Mouse (Mus musculus) thymus, postnatal 25 days (tissue): Measurements from ENCODE around the gene Hist1h4n.

Source experiments
- DNase-seq: peaks from one replicate; pipeline ENCODE4 v3.0.0; 2022

Hist1h4n gene

DNA sequence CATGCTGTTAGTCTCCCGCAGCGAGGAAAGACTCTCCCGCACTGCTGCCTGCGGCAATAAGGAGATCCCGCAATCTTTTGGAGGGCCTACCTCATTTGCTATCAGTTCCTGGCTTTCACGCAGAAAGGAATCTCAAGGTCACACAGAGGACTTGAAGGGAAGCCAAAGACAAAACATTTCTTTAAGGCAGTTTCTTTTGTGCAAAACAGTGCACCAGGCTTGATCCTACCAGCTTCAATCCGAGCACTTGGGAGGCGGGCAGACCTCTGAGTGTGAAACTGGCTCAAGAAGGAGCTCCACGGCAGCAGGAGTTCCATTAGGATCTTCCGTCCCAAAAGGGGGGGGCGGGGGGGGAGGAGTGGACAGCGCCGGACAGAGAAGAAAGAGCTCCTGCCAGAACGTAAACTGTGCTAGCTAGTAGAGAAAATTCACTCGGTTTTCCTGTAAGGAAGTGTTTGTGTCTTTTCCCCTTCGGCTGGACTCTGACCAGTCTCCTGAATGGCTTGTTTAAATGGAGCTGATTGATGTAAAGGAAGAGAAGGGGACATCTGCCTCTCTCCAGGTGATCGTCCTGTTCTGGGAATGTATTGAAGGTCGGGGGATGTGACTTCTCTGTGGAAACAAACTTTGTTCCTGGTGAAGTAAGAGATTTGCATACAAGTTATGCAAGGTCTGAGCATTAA lies 41.3 kb downstream of the Hist1h4n start:
- DNase-seq = no peak

DNA sequence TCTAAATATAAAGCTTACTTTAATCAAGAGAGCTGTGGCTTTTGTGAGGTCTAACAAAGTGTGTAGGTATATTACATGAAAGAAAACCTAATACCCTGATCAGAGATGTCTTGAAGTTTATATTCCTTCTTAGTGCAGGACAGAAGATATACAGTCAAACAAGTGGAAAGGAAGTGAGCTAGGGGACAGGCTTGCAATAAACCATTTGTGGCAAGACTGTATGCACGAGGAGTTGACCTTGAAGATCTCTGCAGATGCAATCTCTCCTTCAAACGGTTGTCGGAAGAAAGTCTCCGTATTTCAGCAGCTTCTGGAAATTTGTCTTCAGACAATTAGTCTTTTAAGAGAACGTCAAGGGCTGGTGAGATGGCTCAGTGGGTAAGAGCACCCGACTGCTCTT lies 42.1 kb downstream of the Hist1h4n start:
- DNase-seq = no peak

DNA sequence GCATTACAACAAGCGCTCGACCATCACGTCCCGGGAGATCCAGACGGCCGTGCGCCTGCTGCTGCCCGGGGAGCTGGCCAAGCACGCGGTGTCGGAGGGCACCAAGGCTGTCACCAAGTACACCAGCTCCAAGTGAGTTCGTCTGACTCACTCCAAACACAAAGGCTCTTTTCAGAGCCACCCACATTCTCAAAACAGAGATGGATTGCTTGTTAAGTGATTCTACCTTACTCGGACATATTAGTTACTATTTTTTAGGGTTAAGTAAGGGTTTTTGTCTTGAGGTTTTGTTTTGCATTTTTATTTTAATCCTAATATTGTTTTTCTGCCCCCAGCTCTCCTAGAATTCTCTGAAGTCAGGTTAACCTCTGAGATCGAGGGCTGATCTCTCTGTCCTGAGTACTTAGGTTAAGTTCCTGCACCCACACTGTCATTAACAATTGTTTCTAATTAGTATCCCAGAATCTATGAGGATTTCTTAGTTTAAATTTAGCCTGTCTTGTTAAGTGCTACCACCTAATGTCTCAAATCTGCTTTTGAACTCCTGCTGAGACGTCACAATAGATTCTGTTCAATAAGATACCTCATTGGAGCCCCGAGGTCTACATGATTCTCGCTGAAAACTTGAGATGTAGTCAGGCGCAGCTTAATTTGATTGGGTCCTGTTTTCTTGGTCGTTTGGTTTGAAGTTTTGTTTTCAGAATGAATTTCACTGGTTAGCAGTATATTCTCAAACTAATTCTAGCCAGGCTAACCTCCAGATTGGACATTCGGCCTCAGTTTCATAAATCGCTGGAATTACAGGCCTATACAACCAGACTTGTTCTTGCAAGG lies 44.0 kb downstream of the Hist1h4n start:
- DNase-seq = peak; percentile 6

DNA sequence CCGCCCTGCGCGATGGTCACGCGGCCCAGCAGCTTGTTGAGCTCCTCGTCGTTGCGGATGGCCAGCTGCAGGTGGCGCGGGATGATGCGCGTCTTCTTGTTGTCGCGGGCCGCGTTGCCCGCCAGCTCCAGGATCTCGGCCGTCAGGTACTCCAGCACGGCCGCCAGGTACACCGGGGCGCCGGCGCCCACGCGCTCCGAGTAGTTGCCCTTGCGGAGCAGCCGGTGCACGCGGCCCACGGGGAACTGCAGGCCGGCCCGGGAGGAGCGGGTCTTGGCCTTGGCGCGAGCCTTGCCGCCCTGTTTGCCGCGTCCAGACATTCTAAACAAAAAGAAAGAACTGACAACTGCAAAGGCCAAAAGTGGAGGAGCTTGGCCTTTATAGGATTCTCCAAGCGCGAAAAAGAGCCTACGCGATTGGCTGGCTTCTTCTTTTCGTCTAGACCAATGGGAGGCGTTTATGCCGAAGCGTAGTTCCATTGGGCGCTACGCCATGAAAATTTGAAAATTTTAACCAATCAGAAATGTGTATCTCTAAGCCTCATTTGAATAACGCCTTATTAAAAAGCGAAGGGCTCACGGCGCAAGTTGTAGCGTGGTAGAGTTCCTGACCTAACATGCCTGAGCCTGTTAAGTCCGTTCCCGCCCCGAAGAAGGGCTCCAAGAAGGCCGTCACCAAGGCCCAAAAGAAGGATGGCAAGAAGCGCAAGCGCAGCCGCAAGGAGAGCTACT lies 44.9 kb downstream of the Hist1h4n start, which contains the start of the genes Hist1h2an and Hist1h2bp:
TSS of gene Hist1h2an (minus strand) at position 320 of the 731 bp plus-strand sequence.
TSS of gene Hist1h2bp (plus strand) at position 563 of the 731 bp plus-strand sequence.
- peak; percentile 87 for DNase-seq

DNA sequence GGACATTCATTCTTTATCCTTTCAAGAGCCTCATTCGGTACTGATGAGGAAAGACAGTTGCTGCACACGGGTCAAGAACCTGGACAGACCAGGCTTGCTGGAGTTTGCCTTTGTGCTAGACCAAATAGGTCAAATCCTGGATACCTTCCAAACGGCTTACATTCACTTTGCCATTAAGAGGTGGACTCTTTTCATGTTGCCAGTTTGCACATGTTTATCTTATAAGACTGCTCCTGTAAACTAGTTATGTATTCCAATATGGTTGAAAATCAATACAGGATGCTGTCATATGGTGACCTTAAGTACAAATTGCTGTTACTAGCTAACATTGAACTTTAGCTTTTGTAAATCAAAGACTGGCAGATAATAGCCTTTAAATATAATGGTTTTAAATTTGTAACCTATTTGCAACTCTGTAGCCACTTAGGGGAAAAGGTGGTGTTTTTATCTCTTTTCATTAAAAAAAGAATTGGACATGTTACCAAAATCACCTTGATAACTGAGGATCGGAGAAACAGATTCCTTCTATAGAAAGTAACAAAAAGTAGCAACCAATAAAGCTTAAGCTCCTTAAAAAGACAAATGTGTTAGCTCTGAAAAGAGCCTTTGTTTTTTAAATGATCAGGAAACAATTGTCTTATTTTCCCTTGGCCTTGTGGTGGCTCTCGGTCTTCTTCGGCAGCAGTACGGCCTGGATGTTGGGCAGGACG lies 45.7 kb downstream of the Hist1h4n start:
- peak; percentile 16 for DNase-seq

DNA sequence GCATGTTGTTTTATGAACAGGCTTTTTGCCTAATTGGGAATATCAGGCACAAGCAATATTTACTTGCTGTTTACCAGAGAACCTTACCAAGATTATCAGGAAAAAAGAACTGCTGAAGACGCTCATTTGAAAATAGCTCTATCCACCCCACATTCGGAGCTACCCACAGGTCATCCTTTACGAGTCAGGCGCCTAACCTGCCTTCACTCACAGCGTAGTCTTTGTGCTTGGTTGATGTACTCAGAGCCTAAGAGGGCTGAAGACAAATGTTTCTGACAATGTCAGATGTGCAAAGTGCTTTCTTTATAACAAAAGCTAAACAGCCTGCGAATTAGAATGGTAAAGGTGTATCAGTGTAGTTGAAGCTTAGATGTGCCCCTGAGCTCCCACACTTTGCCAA lies 47.7 kb downstream of the Hist1h4n start:
- peak; percentile 9 for DNase-seq

DNA sequence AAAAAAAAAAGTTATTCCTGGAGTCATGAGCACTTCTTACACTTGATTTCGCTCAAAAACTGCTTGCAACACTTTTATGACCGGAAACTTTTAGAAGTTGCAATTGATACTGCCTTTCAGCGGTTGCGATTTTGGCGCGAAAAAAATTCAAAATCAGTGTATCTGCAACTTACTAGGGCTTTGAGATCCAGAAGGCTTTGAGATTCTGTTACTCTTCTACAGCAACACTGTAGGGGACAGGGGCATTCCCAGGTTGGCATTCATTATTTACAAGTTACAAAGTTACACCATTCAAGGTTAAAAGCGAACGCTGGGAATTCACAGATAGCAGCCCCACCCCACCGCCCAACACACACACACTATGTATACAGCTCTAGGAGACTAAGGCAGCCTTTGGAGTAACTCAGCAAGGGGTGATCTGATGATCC lies 48.2 kb downstream of the Hist1h4n start:
- DNase-seq = peak; percentile 52

DNA sequence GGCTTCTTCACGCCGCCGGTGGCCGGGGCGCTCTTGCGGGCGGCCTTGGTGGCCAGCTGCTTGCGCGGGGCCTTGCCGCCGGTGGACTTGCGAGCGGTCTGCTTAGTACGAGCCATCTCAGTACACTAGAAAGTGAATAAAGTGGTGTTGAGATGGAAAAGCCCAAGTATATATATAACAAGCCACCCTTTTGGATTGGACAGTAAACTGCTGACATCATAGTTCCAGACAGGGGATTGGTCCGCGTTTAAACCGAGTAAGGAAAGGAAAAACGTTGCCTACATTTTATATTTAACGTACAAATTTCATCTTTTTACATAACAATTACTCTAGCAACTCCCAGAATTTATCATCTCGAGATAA lies 48.8 kb downstream of the Hist1h4n start, which contains the start of gene Hist1h3i:
TSS of gene Hist1h3i (minus strand) at position 116 of the 363 bp plus-strand sequence.
- peak; percentile 70 for DNase-seq

DNA sequence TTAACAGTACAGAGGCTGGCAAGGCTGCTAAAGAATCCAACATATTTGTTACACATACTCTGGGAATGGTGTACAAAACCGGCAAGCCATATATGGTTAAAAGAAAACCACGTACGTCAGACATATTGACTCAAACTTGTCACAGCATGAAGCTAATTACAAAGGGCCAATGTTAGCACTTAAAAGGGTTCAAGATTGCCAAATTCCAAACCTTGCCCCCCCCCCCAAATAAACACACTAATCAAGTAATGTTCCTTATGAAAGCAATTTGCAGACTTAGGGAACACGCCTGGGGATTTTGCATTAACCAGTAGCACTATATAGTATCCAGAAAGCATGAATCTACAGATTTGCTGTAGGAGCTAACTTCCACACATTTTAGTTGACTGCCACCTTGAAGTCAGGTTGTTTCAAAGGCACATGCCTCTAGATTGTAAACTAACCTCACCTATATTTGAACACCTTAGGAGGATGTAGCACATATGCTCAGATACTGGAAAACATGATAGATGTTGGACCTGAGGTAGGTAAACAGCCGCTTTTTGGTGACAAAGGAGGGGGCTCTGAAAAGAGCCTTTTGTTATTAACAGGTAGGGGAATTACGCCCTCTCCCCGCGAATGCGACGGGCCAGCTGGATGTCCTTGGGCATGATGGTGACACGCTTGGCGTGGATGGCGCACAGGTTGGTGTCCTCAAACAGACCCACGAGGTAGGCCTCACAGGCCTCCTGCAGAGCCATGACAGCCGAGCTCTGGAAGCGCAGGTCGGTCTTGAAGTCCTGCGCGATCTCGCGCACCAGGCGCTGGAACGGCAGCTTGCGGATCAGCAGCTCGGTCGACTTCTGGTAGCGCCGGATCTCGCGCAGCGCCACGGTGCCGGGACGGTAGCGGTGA lies 49.4 kb downstream of the Hist1h4n start:
- DNase-seq = peak; percentile 56
